Mouse (Mus musculus) kidney, adult 2 months (tissue): ENCODE measurements around the gene Hnrnpul1. TPM values are rescaled to one million over a fixed set of nuclear protein-coding genes. Genes with fewer than 3 reads are reported as not detected.
"Not testable (repeated sequence)": the region's sequence is repeated elsewhere in the genome, so short reads cannot be mapped to it uniquely, and the experiment has no call there.

Experiments used
- DNase-seq: peaks from one replicate; pipeline ENCODE4 v3.0.0; 2021
- H3K27ac ChIP-seq: fragments of 200-500 bp; 2 replicates; pipeline ENCODE4 v1.5.1; 2012; ENCODE audit warnings: low read depth, low read length, control low read depth, inconsistent platforms; ENCODE audit not compliant: insufficient read depth
- H3K27me3 ChIP-seq: fragments of 200-500 bp; replicated peaks from 2 replicates; pipeline ENCODE4 v1.6.1; 2012; ENCODE audit warnings: mild to moderate bottlenecking, moderate library complexity, low read length, inconsistent platforms; ENCODE audit not compliant: control insufficient read depth, insufficient read depth
- H3K36me3 ChIP-seq: fragments of 200-500 bp; 2 replicates; pipeline ENCODE4 v1.6.1; 2012; ENCODE audit warnings: mild to moderate bottlenecking, moderate library complexity, low read length, inconsistent platforms; ENCODE audit not compliant: control insufficient read depth, insufficient read depth
- H3K4me1 ChIP-seq: fragments of 200-500 bp; 2 replicates; pipeline ENCODE4 v1.6.1; 2011; ENCODE audit warnings: low read length; ENCODE audit not compliant: control insufficient read depth, insufficient read depth
- H3K4me3 ChIP-seq: fragments of 200-500 bp; 2 replicates; pipeline ENCODE4 v1.5.1; 2011; ENCODE audit warnings: mild to moderate bottlenecking, low read depth, low read length, control low read depth; ENCODE audit not compliant: insufficient read depth
- CTCF ChIP-seq: fragments of 200-500 bp; conservative IDR thresholded peaks from 2 replicates; pipeline ENCODE4 v1.5.1; 2011; ENCODE audit warnings: low read depth, mild to moderate bottlenecking, control low read depth, low read length, moderate library complexity, mixed read lengths; ENCODE audit not compliant: insufficient read depth, insufficient read length
- POLR2A ChIP-seq: fragments of 200-500 bp; IDR thresholded peaks from one replicate; pipeline ENCODE4 v1.6.1; 2011; ENCODE audit warnings: low read depth, low read length, control low read depth
- WGBS: fragments of 180-500 bp; shearing (Covaris S2); methylation state at CpG from one replicate; pipeline ENCODE4 v1.1.7; 2018; 5-methylcytosine and 5-hydroxymethylcytosine counted together
- polyA plus RNA-seq: library from polyadenylated mRNA; depleted of rRNA; stranded (reverse); fragments of >200 nt; gene quantifications from 2 replicates; pipeline ENCODE4 v1.2.3, GENCODE M21; 2012

The Hnrnpul1 gene
- polyA plus RNA-seq, 1 experiment = 41.7 TPM

GRCm38 (mm10) chr7:25731294-25732055, 23.1 kb downstream of the Hnrnpul1 start:
- Histone ChIP-seq H3K27me3 (no peaks in the 10 kb centered on the region), H3K4me3 (no peak overlapping the region), H3K27ac (no peak overlapping the region), H3K36me3 (peaks cover 15% of the 10 kb centered on the region), H3K4me1 (no peaks in the 10 kb centered on the region)
- no peak for DNase-seq
- 78% methylated on average over 8 of the region's 8 CpGs for WGBS
- no peak for TF ChIP-seq CTCF
- no peak for TF ChIP-seq POLR2A

GRCm38 (mm10) chr7:25729862-25730261, 24.7 kb downstream of the Hnrnpul1 start:
- DNase-seq = no peak
- H3K36me3 ChIP-seq = peaks cover 14% of the 10 kb centered on the region; the same call in 1 of the 2 replicates
- no peak overlapping the region for H3K4me3 ChIP-seq
- WGBS = 86% methylated on average over 2 of the region's 2 CpGs
- H3K27me3 ChIP-seq = no peaks in the 10 kb centered on the region
- H3K27ac ChIP-seq = no peak overlapping the region
- TF ChIP-seq CTCF = no peak
- no peaks in the 10 kb centered on the region for H3K4me1 ChIP-seq

GRCm38 (mm10) chr7:25729396-25729795, 25.2 kb downstream of the Hnrnpul1 start:
- DNase-seq = no peak
- TF ChIP-seq POLR2A = no peak
- no peak for TF ChIP-seq CTCF
- H3K27me3 ChIP-seq = no peaks in the 10 kb centered on the region
- H3K27ac ChIP-seq = no peak overlapping the region
- no peak overlapping the region for H3K4me3 ChIP-seq
- peaks cover 12% of the 10 kb centered on the region; the same call in 1 of the 2 replicates for H3K36me3 ChIP-seq
- WGBS = 26% methylated on average over 2 of the region's 2 CpGs
- H3K4me1 ChIP-seq = no peaks in the 10 kb centered on the region

GRCm38 (mm10) chr7:25727800-25728199, 26.8 kb downstream of the Hnrnpul1 start:
- TF ChIP-seq POLR2A = no peak
- TF ChIP-seq CTCF = no peak
- H3K4me1 ChIP-seq = no peaks in the 10 kb centered on the region
- no peak for DNase-seq
- H3K36me3 ChIP-seq = peaks cover 8% of the 10 kb centered on the region; the same call in 1 of the 2 replicates
- no peak overlapping the region for H3K27ac ChIP-seq
- no peaks in the 10 kb centered on the region for H3K27me3 ChIP-seq
- WGBS = 73% methylated on average over 5 of the region's 5 CpGs
- no peak overlapping the region for H3K4me3 ChIP-seq

- TF ChIP-seq CTCF = no peak
- no peak for TF ChIP-seq POLR2A
- H3K4me3 ChIP-seq = no peak overlapping the region
- 73% methylated on average over 19 of the region's 19 CpGs for WGBS
- H3K27me3 ChIP-seq = no peaks in the 10 kb centered on the region
- H3K27ac ChIP-seq = no peak overlapping the region
- no peak for DNase-seq
- H3K36me3 ChIP-seq = peaks cover 2% of the 10 kb centered on the region
- no peaks in the 10 kb centered on the region for H3K4me1 ChIP-seq
These were observed 28.7 kb downstream of the Hnrnpul1 start for GRCm38 (mm10) chr7:25725886-25726285.

GRCm38 (mm10) chr7:25721776-25722175, 32.8 kb downstream of the Hnrnpul1 start:
- H3K27me3 ChIP-seq, H3K27ac ChIP-seq, H3K4me1 ChIP-seq, DNase-seq, H3K4me3 ChIP-seq, H3K36me3 ChIP-seq: not testable (repeated sequence)

GRCm38 (mm10) chr7:25720760-25721159, 33.8 kb downstream of the Hnrnpul1 start:
- Histone ChIP-seq H3K4me3 (no peak overlapping the region), H3K27me3 (no peaks in the 10 kb centered on the region), H3K27ac (no peak overlapping the region), H3K36me3 (peaks cover 2% of the 10 kb centered on the region), H3K4me1 (peaks cover 3% of the 10 kb centered on the region; the same call in 1 of the 2 replicates)
- TF ChIP-seq CTCF (no peak), POLR2A (no peak)
- WGBS = 91% methylated on average over 5 of the region's 5 CpGs
- DNase-seq = no peak
